Mouse (Mus musculus) urinary bladder, postnatal 4 days (tissue): ENCODE measurements around the gene Arpc1a.
"Not testable (repeated sequence)": the region's sequence is repeated elsewhere in the genome, so short reads cannot be mapped to it uniquely, and the experiment has no call there.

Experiments
- DNase-seq, 2 experiments: peaks; one replicate each; pipeline ENCODE4 v3.0.0; 2021 to 2022; ENCODE audit warnings: low spot score in 2 of 2

Gene Arpc1a

GRCm38 (mm10) chr5:145104328-145104727, 20.7 kb downstream of the Arpc1a start:
- DNase-seq: no peak

GRCm38 (mm10) chr5:145105694-145106275, 22.2 kb downstream of the Arpc1a start:
- no peak for DNase-seq

GRCm38 (mm10) chr5:145110401-145110800, 26.8 kb downstream of the Arpc1a start:
- DNase-seq: no peak

GRCm38 (mm10) chr5:145112566-145112965, 28.9 kb downstream of the Arpc1a start:
- no peak for DNase-seq

GRCm38 (mm10) chr5:145113416-145113815, 29.8 kb downstream of the Arpc1a start:
- DNase-seq: no peak

GRCm38 (mm10) chr5:145114071-145114605, 30.5 kb downstream of the Arpc1a start, which contains the start of gene Arpc1b:
Gene Arpc1b, plus strand, starts transcription at chr5:145114215.
- DNase-seq: peak; percentile 75 to 77

GRCm38 (mm10) chr5:145114606-145115473, 31.2 kb downstream of the Arpc1a start:
- peak; percentile 70 to 75 for DNase-seq

- DNase-seq: no peak
These were observed 32.1 kb downstream of the Arpc1a start for GRCm38 (mm10) chr5:145115736-145116135.

- DNase-seq: peak in 1 of 2 experiments; percentile 68
These were observed 32.7 kb downstream of the Arpc1a start for GRCm38 (mm10) chr5:145116316-145116715.

- DNase-seq: peak; percentile 58 to 77
These were observed 33.3 kb downstream of the Arpc1a start for GRCm38 (mm10) chr5:145116916-145117315.

GRCm38 (mm10) chr5:145118005-145118404, 34.4 kb downstream of the Arpc1a start:
- DNase-seq: no peak

- DNase-seq: no peak
These were observed 34.8 kb downstream of the Arpc1a start for GRCm38 (mm10) chr5:145118461-145118860.

GRCm38 (mm10) chr5:145119385-145119784, 35.8 kb downstream of the Arpc1a start:
- DNase-seq: no peak

- DNase-seq: no peak
These were observed 37.3 kb downstream of the Arpc1a start for GRCm38 (mm10) chr5:145120921-145121320.

- no peak for DNase-seq
These were observed 39.8 kb downstream of the Arpc1a start for GRCm38 (mm10) chr5:145123396-145123795.

- DNase-seq: no peak
These were observed 43.0 kb downstream of the Arpc1a start for GRCm38 (mm10) chr5:145126580-145126979.

- no peak for DNase-seq
These were observed 45.5 kb downstream of the Arpc1a start for GRCm38 (mm10) chr5:145129124-145129523.

GRCm38 (mm10) chr5:145129773-145130172, 46.1 kb downstream of the Arpc1a start:
- DNase-seq: not testable (repeated sequence)

GRCm38 (mm10) chr5:145130191-145130590, 46.6 kb downstream of the Arpc1a start:
- DNase-seq: no peak

GRCm38 (mm10) chr5:145130995-145131394, 47.4 kb downstream of the Arpc1a start:
- no peak for DNase-seq

- DNase-seq: not testable (repeated sequence)
These were observed 49.6 kb downstream of the Arpc1a start for GRCm38 (mm10) chr5:145133275-145133674.

- DNase-seq: no peak
These were observed 55.2 kb downstream of the Arpc1a start for GRCm38 (mm10) chr5:145138836-145139235.
